Mouse (Mus musculus) lung, postnatal 0 days (tissue): ENCODE data around the gene Rab6b.

Source experiments
- CTCF ChIP-seq: IDR thresholded peaks from 2 replicates; pipeline ENCODE4 v1.5.1; 2016; ENCODE audit warnings: antibody characterized with exemption, mild to moderate bottlenecking
- EP300 ChIP-seq: IDR thresholded peaks from 2 replicates; pipeline ENCODE4 v1.6.1; 2016; ENCODE audit warnings: antibody characterized with exemption, mild to moderate bottlenecking, control low read depth

DNA sequence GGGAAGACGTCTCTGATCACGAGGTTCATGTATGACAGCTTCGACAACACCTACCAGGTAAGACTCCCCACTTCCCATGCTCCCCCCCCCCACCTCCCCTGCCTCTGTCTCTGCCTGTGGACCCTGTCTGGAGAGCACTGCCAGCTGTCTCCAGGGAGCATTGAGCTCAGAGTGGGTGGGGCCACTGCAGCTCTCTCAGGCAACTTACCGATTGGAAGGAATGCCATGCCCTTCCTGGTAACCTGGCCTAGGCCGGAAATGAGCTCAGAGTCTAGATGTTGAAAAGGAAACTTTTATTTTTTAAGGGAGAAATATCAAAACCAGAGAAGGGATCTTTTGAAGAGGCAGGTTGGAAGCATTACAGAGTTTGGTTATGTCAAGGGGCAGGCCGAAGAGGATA is 28.8 kb downstream of the Rab6b start:
- TF ChIP-seq EP300 (no peak), CTCF (no peak)
